Mouse (Mus musculus) heart, postnatal 25 days (tissue): ENCODE measurements around the gene Creb3l4. TPM values are rescaled to one million over a fixed set of nuclear protein-coding genes. Genes with fewer than 3 reads are reported as not detected.
"Not testable (repeated sequence)": the region's sequence is repeated elsewhere in the genome, so short reads cannot be mapped to it uniquely, and the experiment has no call there.

Experiments
- DNase-seq: peaks from one replicate; pipeline ENCODE4 v3.0.0; 2022; ENCODE audit warnings: low spot score
- intact Hi-C: fragments of 180-260 bp; cut with DNase I; formaldehyde crosslinking; loops from one replicate; pipeline ENCODE4 v1.15.1; 2025
- total RNA-seq, 2 experiments: library from RNA; stranded (reverse); gene quantifications; 2 replicates each; pipeline ENCODE4 v1.2.3; 2021

The Creb3l4 gene
- not detected for total RNA-seq

- DNase-seq, result no peak
- intact Hi-C loops, result no loop called here
Observed at GRCm38 (mm10) chr3:90242984-90243775, at the start of gene Creb3l4. Gene Creb3l4 (minus strand): TSS chr3:90243512.

DNA sequence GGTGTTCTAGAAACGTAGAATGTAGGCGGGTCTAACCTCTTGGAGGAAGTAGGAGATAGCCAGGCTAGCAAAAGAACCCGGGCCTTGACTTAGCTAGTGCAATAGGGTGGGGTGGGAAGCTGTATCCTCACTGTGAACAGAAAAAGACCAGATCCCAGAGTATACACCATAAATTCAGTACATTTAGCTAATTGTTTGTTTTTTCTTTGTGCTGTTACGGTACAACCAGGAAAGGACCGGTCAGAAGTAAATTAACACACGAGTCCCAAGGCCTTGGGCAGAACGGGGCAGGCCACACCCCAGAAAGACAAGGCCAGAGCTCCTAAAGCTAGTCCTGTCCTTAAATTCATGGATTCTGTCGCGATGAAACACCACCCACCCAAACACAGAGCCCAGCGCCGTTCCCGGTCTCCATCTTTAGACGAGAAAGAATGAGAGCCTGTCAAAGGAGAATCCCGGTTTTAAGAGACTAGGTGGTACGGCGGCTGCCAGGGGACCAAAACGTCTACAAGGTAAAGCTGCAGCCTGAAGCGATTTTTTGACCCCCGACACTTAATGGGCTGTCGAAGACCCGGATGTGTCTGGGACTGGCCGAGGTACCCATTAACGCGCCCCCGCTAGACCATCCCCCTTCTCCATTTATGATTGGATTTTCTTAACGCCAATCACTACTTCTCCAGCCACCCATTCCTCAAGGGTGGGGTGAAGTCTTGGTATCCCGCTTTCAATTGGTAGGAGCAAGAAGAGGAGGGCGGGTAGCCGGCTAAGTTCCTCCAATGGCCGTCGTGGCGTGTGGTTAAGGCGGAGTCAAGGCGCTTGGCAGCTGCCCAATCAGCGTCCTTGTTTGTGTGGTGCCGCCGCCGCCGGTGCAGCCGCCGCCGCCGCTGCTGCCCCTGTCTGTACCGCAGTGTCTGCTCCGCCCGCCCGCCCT, 49.3 kb upstream of the Creb3l4 start, which contains the start of gene Gatad2b:
Gatad2b (plus strand) TSS at position 834 of the 931 bp plus-strand sequence.
- intact Hi-C loops, result loop anchor here (2.0 kb wide), 1 partner anchor 26 kb away; no protein-coding TSS in a partner anchor
- peak; percentile 97 for DNase-seq

DNA sequence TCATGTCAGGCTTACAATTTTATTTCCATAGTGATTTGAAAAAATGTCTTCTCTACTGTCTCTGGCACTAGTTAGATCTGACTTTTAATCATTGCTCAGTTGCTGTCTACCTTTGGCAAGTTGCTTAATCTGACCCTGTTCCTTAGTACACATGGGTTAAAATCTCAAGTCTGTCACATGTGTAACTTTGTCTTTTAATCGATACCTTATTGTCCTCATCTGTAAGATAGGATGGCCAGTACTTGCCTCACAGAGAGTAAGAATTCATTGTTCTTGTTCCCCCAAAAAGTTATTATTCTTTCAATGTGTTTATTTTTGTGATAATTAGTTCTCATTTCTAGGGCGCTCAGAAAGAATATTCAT, 48.7 kb upstream of the Creb3l4 start:
- intact Hi-C loops, result loop anchor here (2.0 kb wide), 1 partner anchor 25 kb away; no protein-coding TSS in a partner anchor
- DNase-seq, result no peak

DNA sequence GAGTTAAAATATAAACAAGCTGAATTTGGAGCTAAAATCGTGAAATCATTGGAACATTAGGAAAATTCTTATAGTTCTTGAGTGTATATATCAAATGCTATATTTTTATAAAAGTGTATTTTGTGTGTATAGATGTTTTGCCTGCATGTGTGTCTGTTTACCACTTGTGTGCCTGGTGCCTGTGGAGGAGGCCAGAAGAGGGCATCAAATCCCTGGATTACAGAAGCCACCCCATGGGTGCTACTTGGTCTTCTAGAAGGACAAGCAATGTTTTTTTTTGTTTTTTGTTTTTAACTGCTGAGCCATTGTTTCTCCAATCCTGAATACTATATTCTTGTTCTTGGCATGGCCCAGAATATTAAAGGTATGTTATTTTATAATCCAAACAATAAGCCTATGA, 47.3 kb upstream of the Creb3l4 start:
- DNase-seq, result no peak
- intact Hi-C loops, result loop anchor here (1.0 kb wide), 1 partner anchor 83 kb away; no protein-coding TSS in a partner anchor

DNA sequence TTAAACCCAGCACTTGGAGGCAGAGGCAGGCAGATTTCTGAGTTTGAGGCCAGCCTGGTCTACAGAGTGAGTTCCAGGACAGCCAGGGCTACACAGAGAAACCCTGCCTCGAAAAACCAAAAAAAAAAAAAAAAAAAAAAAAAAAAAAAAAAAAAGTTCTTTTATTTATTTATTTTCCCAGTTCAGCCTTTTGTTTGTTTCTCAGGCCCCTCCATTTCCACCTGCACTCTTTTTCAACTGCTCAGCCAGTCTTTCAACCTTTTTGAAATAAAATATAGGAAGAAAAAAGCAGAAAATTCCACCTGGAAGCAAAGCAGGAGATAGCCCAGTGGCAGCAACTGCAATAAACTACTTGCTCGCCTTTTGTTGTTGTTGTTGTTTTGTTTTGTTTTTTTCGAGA, 46.1 kb upstream of the Creb3l4 start:
- DNase-seq, intact Hi-C loops: not testable (repeated sequence)

GRCm38 (mm10) chr3:90284150-90284549, 40.8 kb upstream of the Creb3l4 start:
- DNase-seq, result no peak
- intact Hi-C loops, result no loop called here

DNA sequence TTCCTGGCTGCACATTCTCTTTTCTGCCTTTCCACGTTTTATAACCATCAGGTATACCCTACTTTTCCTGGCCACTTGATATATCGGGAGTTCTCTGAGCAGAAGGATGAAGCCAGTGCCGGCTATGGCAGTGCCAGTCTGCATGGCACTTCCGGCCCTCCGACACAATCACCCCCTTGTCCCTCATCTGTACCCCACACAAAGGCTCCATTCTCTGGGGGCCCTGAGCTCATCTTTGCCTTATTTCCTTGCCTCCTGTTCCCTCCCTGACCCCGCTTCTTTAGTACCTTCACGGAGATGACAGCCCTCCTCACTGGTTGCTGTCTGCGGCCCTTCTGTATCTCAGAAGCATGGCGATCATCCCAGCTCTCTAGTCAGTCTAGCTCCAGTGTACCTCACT, 37.4 kb upstream of the Creb3l4 start:
- intact Hi-C loops, result no loop called here
- DNase-seq, result no peak

GRCm38 (mm10) chr3:90279743-90280142, 36.4 kb upstream of the Creb3l4 start:
- intact Hi-C loops, result no loop called here
- DNase-seq, result no peak

DNA sequence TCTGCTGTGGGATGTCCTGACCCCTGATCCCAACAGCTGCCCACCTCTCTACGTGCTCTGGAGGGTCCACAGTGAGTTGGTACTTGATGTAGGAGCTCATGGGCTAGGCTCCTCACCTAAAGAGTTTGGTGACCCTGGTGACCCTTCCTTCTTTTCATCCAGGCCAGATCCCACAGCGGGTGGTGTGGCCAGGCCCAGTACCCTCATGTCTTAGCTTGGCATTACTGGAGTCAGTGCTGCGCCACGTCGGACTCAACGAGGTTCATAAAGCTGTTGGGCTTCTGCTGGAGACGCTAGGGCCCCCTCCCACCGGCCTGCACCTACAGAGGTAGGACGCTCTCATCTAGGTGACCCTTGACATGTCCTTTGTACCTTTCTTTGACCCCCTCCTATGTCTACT, 35.9 kb upstream of the Creb3l4 start:
- DNase-seq, result no peak
- intact Hi-C loops, result no loop called here

DNA sequence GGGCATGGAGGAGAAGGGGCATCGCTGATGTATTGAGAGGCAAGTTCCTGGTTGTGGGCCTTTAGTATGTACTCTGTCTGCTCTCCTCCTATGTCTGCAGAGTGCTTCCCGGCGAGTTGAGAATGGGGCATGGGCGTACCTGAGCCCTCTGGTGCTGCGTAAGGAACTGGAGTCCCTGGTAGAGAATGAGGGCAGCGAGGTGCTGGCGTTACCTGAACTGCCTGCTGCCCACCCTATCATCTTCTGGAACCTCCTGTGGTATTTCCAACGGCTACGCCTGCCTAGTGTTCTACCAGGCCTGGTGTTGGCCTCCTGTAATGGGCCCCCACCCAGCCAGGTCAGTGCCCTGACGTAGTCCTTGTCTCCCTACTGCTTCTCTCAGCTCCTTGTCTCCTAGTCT, 34.9 kb upstream of the Creb3l4 start:
- DNase-seq, result no peak
- intact Hi-C loops, result no loop called here

DNA sequence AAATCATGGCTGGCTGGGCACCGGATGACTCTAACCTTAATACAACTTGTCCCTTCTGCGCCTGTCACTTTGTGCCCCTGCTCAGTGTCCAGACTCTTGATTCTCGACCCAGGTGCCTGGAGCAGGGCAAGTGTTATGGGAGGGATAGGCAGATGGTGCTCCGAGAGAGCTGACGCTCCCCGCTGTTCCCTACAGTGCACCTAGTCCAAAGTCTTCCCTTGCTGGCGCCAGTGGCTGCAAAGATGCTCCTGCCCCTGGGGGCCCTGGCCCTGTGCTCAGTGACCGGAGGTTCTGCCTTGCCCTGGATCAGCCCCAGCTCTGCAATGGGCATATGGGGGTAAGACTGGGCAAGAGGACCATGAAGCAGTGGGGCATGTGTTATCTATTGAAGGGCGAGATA, 34.5 kb upstream of the Creb3l4 start:
- DNase-seq, result no peak
- intact Hi-C loops, result no loop called here

DNA sequence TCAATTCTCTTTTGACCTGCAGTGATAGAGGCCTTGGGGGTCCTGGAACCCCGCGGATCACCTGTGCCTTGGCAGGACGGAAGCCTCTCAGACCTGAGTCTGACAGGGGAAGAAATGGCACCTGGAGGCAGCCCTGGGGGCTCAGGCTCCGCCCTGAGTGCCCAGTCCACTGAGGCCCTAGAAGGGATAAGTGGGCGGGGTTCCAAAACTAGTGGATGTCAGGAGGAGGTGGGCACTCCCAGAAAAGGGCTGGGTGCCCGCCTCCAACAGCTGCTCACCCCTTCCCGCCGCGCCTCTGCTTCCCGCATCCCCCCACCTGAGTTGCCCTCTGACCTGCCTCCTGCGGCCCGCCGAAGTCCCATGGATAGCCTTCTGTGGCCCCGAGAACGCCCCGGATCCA, 33.5 kb upstream of the Creb3l4 start:
- intact Hi-C loops, result no loop called here
- DNase-seq, result no peak

- no peak for DNase-seq
- intact Hi-C loops, result no loop called here
Observed at GRCm38 (mm10) chr3:90275286-90275685, 32.0 kb upstream of the Creb3l4 start.

GRCm38 (mm10) chr3:90273855-90274254, 30.5 kb upstream of the Creb3l4 start:
- intact Hi-C loops, result no loop called here
- no peak for DNase-seq

DNA sequence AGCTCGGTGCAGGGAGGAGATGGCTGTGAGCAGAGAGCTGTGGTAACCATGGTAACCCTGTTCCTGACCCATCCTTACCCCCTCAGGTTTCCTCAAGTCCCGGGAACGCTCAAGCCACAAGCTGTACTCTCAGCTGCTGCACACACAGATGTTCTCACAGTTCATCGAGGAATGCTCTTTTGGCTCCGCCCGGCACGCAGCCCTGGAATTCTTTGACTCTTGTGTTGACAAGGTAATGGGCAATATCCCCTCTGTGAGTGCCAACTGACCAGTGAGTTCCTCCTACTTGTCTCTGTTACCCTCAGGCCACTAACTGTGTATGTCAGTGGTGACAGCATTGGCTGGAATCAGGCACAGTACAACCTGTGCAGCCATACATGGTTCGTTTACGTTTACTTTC, 28.9 kb upstream of the Creb3l4 start:
- intact Hi-C loops, result no loop called here
- no peak for DNase-seq

- DNase-seq, result no peak
- intact Hi-C loops, result no loop called here
Observed at GRCm38 (mm10) chr3:90270784-90271183, 27.5 kb upstream of the Creb3l4 start.

DNA sequence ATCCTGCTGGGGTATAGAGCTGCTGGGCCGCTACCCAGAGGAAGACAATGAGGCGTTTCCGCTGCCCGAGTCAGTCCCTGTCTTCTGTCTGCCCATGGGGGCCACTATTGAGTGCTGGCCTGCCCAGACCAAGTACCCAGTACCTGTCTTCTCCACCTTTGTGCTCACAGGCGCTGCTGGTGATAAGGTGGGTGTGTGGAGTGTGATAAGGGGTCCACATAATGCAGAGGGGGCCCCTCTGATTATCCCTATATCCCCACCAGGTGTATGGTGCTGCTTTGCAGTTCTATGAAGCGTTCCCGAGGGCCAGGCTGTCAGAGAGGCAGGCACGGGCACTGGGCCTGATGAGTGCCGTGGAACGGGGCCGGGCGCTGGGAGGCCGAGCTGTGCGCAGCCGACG, 25.7 kb upstream of the Creb3l4 start:
- no peak for DNase-seq
- intact Hi-C loops, result no loop called here

GRCm38 (mm10) chr3:90268190-90268589, 24.9 kb upstream of the Creb3l4 start:
- no peak for DNase-seq
- intact Hi-C loops, result no loop called here

DNA sequence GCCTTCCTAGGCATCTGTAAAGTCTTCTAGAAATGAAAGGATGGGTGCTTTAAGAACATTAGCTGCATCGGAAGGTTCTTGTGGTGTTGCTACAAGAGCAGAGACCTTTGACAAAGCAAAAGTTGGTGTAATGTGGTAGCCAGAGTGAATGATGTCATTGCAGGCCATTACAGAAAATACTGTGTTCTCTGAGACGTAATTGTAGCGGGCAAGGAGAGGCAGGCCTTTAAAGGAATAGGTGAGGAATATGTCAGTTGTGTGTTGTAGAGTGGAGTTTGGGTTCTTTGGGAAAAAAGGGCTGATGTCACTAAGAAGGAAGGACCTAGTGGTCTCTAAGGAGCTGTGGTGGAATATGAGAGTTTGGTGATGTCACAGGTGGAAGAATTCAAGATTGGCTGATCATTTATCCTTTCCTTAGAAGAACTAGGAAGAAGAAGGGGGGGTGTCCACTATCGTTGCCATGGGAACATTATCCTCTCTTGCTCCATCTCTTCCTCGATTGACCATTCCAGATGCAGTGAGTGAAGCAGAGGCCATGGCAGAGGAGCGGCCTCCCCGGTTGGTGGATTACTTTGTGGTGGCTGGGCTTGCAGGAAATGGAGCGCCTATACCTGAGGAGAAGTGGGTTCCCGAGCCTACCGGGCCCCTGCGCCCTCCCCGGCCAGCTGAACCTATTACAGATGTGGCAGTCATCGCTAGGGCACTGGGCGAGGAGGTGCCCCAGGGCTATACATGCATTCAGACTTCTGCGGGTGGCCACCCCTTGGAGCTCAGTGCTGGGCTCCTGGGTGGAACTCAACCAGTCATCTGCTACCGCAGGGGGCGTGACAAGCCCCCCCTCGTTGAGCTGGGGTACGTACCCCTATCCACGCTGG, 23.8 kb upstream of the Creb3l4 start:
- intact Hi-C loops, result loop anchor here (2.0 kb wide), 1 partner anchor 26 kb away; the partner anchor contains the start of gene Gatad2b

More for the DNA sequence above, 23.8 kb upstream of the Creb3l4 start:
- no peak for DNase-seq
